ENCODE assay signal across 31 mouse cellular contexts in the genomic region with DNA sequence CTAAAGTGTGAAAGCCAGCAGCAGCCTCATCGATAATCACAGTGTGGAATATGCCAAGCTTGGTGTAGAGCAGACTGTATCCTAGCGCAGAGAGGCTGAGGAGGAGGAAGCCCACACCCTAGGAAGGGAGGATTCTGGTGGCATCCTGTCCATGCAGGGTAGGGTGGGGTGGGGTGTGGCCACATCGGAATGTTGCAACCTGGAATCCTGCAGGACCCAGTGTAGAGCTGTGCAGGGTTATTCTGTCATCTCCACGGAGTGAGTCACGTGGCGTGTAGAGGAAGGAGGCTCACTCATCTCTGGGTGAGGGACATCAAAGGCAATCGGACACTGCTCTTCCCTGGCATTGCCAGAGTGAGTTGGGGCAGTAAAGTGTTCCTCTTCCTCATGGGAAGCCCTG. TPM values are rescaled to one million over a fixed set of nuclear protein-coding genes. Genes with fewer than 3 reads are reported as not detected.
DNase-seq lines count a peak whose midpoint lies in the region; ATAC-seq and TF ChIP-seq lines count a peak whose summit lies in the region.
"Had no signal": no experiment of that assay in that cellular context is flagged by ENCODE, and none has a peak within 500 bp of the region (broad histone marks: within the 10 kb centered on the region; RNA-seq: fewer than 3 reads in every experiment).

No protein-coding gene starts in this region.

- no peaks in the 10 kb centered on the region for H3K27me3 ChIP-seq in hindbrain, postnatal 0 days (ENCODE audit: insufficient read depth, low read length)
- no peaks in the 10 kb centered on the region for H3K27me3 ChIP-seq in hindbrain, embryonic 10.5 days (ENCODE audit: insufficient read depth, poor library complexity, severe bottlenecking)
- H3K27me3 ChIP-seq in lung, postnatal 0 days (replicated peaks; ENCODE audit: insufficient read depth, low read length) = no peaks in the 10 kb centered on the region
- no peaks in the 10 kb centered on the region; the same call in 1 of the 2 replicates for H3K27me3 ChIP-seq in ES-Bruce4 (ENCODE audit: control insufficient read depth, insufficient read depth, low read length, poor library complexity, severe bottlenecking)
- H3K27me3 ChIP-seq: CH12.LX; embryonic facial prominence, embryonic 15.5 days; heart, embryonic 13.5 days; liver, embryonic 15.5 days had no signal

- TF ChIP-seq CTCF in hindbrain, postnatal 0 days (IDR thresholded peaks at IDR 0.05; ENCODE audit: low read depth) = no peak
- no peak for TF ChIP-seq CTCF in lung, postnatal 0 days (IDR thresholded peaks at IDR 0.05)
- TF ChIP-seq CTCF in ES-Bruce4 (IDR thresholded peaks at IDR 0.05; ENCODE audit: low read depth, low read length) = no peak

- no peak overlapping the region for H3K9ac ChIP-seq in hindbrain, postnatal 0 days (replicated peaks; ENCODE audit: low read length)
- no peak overlapping the region for H3K9ac ChIP-seq in lung, postnatal 0 days (replicated peaks; ENCODE audit: low read depth)
- H3K9ac ChIP-seq in ES-Bruce4 (ENCODE audit: low read depth, poor library complexity, severe bottlenecking) = no peak overlapping the region
- H3K9ac ChIP-seq: embryonic facial prominence, embryonic 15.5 days; heart, embryonic 13.5 days; liver, embryonic 15.5 days; lung, embryonic 14.5 days had no signal

- no peak for ATAC-seq in hindbrain, postnatal 0 days
- peak; percentile 49; the same call in 1 of the 2 replicates for ATAC-seq in lung, postnatal 0 days
- ATAC-seq in activated CD4-positive, CD25-positive, alpha-beta regulatory T cell, adult 4 months = no peak
- ATAC-seq: forebrain, embryonic 14.5 days; hindbrain, embryonic 16.5 days; intestine, embryonic 16.5 days; Patski had no signal

- no peaks in the 10 kb centered on the region for H3K9me3 ChIP-seq in hindbrain, postnatal 0 days (ENCODE audit: low read length)
- no peaks in the 10 kb centered on the region for H3K9me3 ChIP-seq in hindbrain, embryonic 10.5 days
- H3K9me3 ChIP-seq in lung, postnatal 0 days (ENCODE audit: low read length) = no peaks in the 10 kb centered on the region
- no peaks in the 10 kb centered on the region for H3K9me3 ChIP-seq in ES-Bruce4 (replicated peaks; ENCODE audit: control insufficient read depth, insufficient read depth, low read length, poor library complexity, severe bottlenecking)
- H3K9me3 ChIP-seq: embryonic facial prominence, embryonic 10.5 days; embryonic facial prominence, embryonic 15.5 days; heart, embryonic 13.5 days; liver, embryonic 15.5 days had no signal

- H3K4me2 ChIP-seq in hindbrain, postnatal 0 days (ENCODE audit: low read depth, low read length) = no peak overlapping the region
- H3K4me2 ChIP-seq in lung, postnatal 0 days (replicated peaks; ENCODE audit: low read depth, low read length) = no peak overlapping the region
- H3K4me2 ChIP-seq: embryonic facial prominence, embryonic 15.5 days; heart, embryonic 13.5 days; liver, embryonic 15.5 days; lung, embryonic 14.5 days; midbrain, embryonic 11.5 days had no signal

- no peak for TF ChIP-seq EP300 in lung, postnatal 0 days (IDR thresholded peaks at IDR 0.05)
- 0 out of 2 replicates have a peak, but pooled peaks have one; percentile 12 for TF ChIP-seq EP300 in ES-Bruce4 (IDR thresholded peaks at IDR 0.05; ENCODE audit: insufficient read depth, low read depth, low read length)

- DNase-seq in hindbrain, postnatal 0 days (ENCODE audit: low spot score) = no peak
- DNase-seq in hindbrain, embryonic 10.5 days (ENCODE audit: low spot score) = no peak
- DNase-seq in lung, postnatal 0 days (ENCODE audit: low spot score) = no peak
- no peak for DNase-seq in lung, postnatal 10 days
- DNase-seq in liver = no peak
- DNase-seq: adrenal gland, adult 8-10 months; cerebellum, adult 2 months; cerebellum, postnatal 25 days; heart, adult 2 months; heart, postnatal 14 days; kidney, adult 9 months; kidney, postnatal 14 days; left cerebral cortex, postnatal 4 days; lung, embryonic 14.5 days; lung, postnatal 36 days; retina, postnatal 1 day; right cerebral cortex, postnatal 14 days; thymus, postnatal 4 days had no signal

- H3K36me3 ChIP-seq in hindbrain, postnatal 0 days (ENCODE audit: insufficient read depth, low read length) = peaks cover 10% of the 10 kb centered on the region; the same call in 1 of the 2 replicates
- H3K36me3 ChIP-seq in hindbrain, embryonic 10.5 days = peaks cover 21% of the 10 kb centered on the region
- H3K36me3 ChIP-seq in lung, postnatal 0 days (ENCODE audit: insufficient read depth, low read length) = no peaks in the 10 kb centered on the region
- no peaks in the 10 kb centered on the region for H3K36me3 ChIP-seq in ES-Bruce4 (ENCODE audit: control insufficient read depth, insufficient read depth, low read length, poor library complexity, severe bottlenecking)
- H3K36me3 ChIP-seq: embryonic facial prominence, embryonic 10.5 days; embryonic facial prominence, embryonic 15.5 days; heart, embryonic 13.5 days; liver, embryonic 15.5 days had no signal

- 85% methylated on average over 7 of the region's 7 CpGs for WGBS in hindbrain, postnatal 0 days
- 87% methylated on average over 7 of the region's 7 CpGs for WGBS in hindbrain, embryonic 10.5 days
- 62% methylated on average over 7 of the region's 7 CpGs for WGBS in lung, postnatal 0 days

- H3K27ac ChIP-seq in hindbrain, postnatal 0 days = peak overlapping the region; percentile 46; the same call in 1 of the 2 replicates
- H3K27ac ChIP-seq in hindbrain, embryonic 10.5 days = no peak overlapping the region
- H3K27ac ChIP-seq in lung, postnatal 0 days (ENCODE audit: low read length) = no peak overlapping the region
- H3K27ac ChIP-seq in ES-Bruce4 (ENCODE audit: insufficient read depth, low read length) = no peak overlapping the region
- H3K27ac ChIP-seq: embryonic facial prominence, embryonic 10.5 days; embryonic facial prominence, embryonic 15.5 days; heart, adult 2 months; heart, embryonic 13.5 days; liver, embryonic 15.5 days had no signal

- TF ChIP-seq POLR2A in ES-Bruce4 (IDR thresholded peaks at IDR 0.05; ENCODE audit: insufficient read depth, low read length) = no peak

- no peak overlapping the region for H3K4me3 ChIP-seq in hindbrain, postnatal 0 days (ENCODE audit: low read length)
- H3K4me3 ChIP-seq in hindbrain, embryonic 10.5 days = no peak overlapping the region
- no peak overlapping the region for H3K4me3 ChIP-seq in lung, postnatal 0 days (ENCODE audit: low read depth, low read length)
- H3K4me3 ChIP-seq in ES-Bruce4 (ENCODE audit: low read depth, low read length) = no peak overlapping the region
- H3K4me3 ChIP-seq: embryonic facial prominence, embryonic 10.5 days; embryonic facial prominence, embryonic 15.5 days; heart, adult 2 months; heart, embryonic 13.5 days; liver, embryonic 15.5 days had no signal

- no peaks in the 10 kb centered on the region for H3K4me1 ChIP-seq in hindbrain, postnatal 0 days (ENCODE audit: insufficient read depth, low read length)
- peaks cover 16% of the 10 kb centered on the region for H3K4me1 ChIP-seq in hindbrain, embryonic 10.5 days (replicated peaks)
- no peaks in the 10 kb centered on the region for H3K4me1 ChIP-seq in lung, postnatal 0 days (ENCODE audit: insufficient read depth, low read depth, low read length)
- H3K4me1 ChIP-seq in ES-Bruce4 (ENCODE audit: control insufficient read depth, insufficient read depth, low read length) = no peaks in the 10 kb centered on the region
- H3K4me1 ChIP-seq: embryonic facial prominence, embryonic 15.5 days; liver, embryonic 15.5 days had no signal

RNA-seq across cellular contexts. Expression of a gene that starts 53.7 kb away (rescaled TPM):
- 9.0 and 10.9 TPM in 2 replicates for total RNA-seq in hindbrain, postnatal 0 days (2014; rRNA removed)
- polyA plus RNA-seq in hindbrain, postnatal 0 days (2015; fragmentation: Nextera tagmentation; extraction: Ambion mirVana) = 8.3 and 8.4 TPM in 2 replicates
- polyA plus RNA-seq in hindbrain, embryonic 10.5 days (2016; fragmentation: Nextera tagmentation; extraction: Ambion mirVana) = 9.3 and 10.0 TPM in 2 replicates
- 46.3 and 63.1 TPM in 2 replicates for polyA plus RNA-seq in lung, postnatal 0 days (2015; fragmentation: Nextera tagmentation; extraction: Ambion mirVana)
- 3.6 and 4.8 TPM in 2 replicates for polyA plus RNA-seq in ES-Bruce4 (2011; ENCODE audit: insufficient read depth, insufficient read length, low read depth, missing spikeins)
- polyA plus RNA-seq in activated CD4-positive, CD25-positive, alpha-beta regulatory T cell, adult 4 months (2017; shearing (Covaris generic)) = under 1 TPM; 0.17 to 0.42 TPM
- polyA plus RNA-seq: C2C12 had no signal
